Mouse (Mus musculus): ENCODE data around the gene Gpr107. TPM values are rescaled to one million over a fixed set of nuclear protein-coding genes. Genes with fewer than 3 reads are reported as not detected.

Gene Gpr107
- polyA plus RNA-seq, 1 experiment from 2014 or later, result 29.9 TPM

GRCm38 (mm10) chr2:31141867-31142454 is 10.2 kb upstream of the Gpr107 start, which contains the start of gene Fnbp1:
Gene Fnbp1, minus strand, starts transcription at chr2:31142008.
- H3K4me2 ChIP-seq (ENCODE audit: low read depth, low read length), result peak within 1 kb of the TSS; percentile 88
- peak within 1 kb of the TSS; percentile 90 for H3K9ac ChIP-seq (ENCODE audit: low read length)
- no peaks in the 10 kb centered on the region for H3K27me3 ChIP-seq (ENCODE audit: control insufficient read depth, insufficient read depth, low read length)
- peaks cover 5% of the 10 kb centered on the region; the same call in 1 of the 2 replicates for H3K36me3 ChIP-seq (ENCODE audit: control insufficient read depth, insufficient read depth)
- WGBS, result under 1% methylated on average over 59 of the region's 59 CpGs
- H3K9me3 ChIP-seq (replicated peaks; ENCODE audit: control insufficient read depth, low read length), result no peaks in the 10 kb centered on the region
- ATAC-seq (replicated peaks; ENCODE audit: extremely low read depth, insufficient read depth, low FRiP score), result peak; percentile 88
- H3K4me1 ChIP-seq (ENCODE audit: control insufficient read depth, insufficient read depth, low read length), result peaks cover 19% of the 10 kb centered on the region
- H3K4me3 ChIP-seq (ENCODE audit: low read length), result peak within 1 kb of the TSS; percentile 72
- peak within 1 kb of the TSS; percentile 86 for H3K27ac ChIP-seq (ENCODE audit: low read length)

DNA sequence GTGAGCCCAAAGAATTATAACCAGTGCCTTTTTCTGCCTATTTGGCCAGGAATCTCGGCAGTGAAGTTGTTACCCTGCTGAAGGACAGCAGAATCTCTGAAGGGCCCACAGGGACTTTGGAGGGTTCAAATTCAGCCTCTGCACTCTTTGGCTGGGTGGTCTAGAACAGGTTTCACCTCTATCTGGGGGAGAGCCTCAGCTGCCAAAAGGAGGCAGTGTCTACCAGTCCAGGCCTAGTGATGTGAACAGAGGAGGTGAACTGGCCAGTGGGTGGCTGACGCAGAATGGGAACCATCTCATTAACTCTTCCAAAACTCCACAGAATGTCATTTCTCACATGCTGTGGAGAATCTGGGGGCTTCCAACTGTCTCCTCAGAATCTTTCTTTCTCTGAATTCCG is 9.6 kb upstream of the Gpr107 start:
- Histone ChIP-seq H3K4me1 (ENCODE audit: control insufficient read depth, insufficient read depth, low read length) (peaks cover 17% of the 10 kb centered on the region), H3K27ac (ENCODE audit: low read length) (peak overlapping the region; percentile 86), H3K4me2 (ENCODE audit: low read depth, low read length) (peak overlapping the region; percentile 88), H3K27me3 (ENCODE audit: control insufficient read depth, insufficient read depth, low read length) (no peaks in the 10 kb centered on the region), H3K36me3 (ENCODE audit: control insufficient read depth, insufficient read depth) (peaks cover 5% of the 10 kb centered on the region; the same call in 1 of the 2 replicates), H3K9me3 (replicated peaks; ENCODE audit: control insufficient read depth, low read length) (no peaks in the 10 kb centered on the region), H3K4me3 (ENCODE audit: low read length) (peak overlapping the region; percentile 72), H3K9ac (ENCODE audit: low read length) (peak overlapping the region; percentile 90)
- ATAC-seq (replicated peaks; ENCODE audit: extremely low read depth, insufficient read depth, low FRiP score), result no peak
- WGBS, result 25% methylated on average over 3 of the region's 3 CpGs

DNA sequence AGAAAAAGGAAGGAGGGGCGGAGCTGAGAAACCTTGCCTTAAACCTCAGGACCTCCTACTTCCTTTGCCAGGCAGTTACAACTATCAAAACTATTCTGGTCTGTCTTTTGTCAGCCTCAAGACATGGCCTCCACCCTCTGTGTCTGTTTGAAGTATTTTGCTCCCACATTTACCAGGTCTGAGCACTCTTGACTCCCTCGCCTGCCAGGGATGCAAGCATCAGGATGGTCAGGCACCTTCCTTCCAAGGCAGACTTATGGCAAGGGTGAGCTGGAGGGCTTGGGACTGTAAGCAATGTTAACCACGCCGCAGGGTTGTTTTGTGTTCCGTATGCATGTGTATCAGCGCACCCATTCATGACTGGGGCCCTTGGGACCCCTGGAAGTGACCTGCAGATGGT is 8.8 kb upstream of the Gpr107 start:
- 49% methylated on average over 6 of the region's 6 CpGs for WGBS
- Histone ChIP-seq H3K36me3 (ENCODE audit: control insufficient read depth, insufficient read depth) (peaks cover 11% of the 10 kb centered on the region), H3K9ac (ENCODE audit: low read length) (peak overlapping the region; percentile 46), H3K4me3 (ENCODE audit: low read length) (peak overlapping the region; percentile 32), H3K9me3 (replicated peaks; ENCODE audit: control insufficient read depth, low read length) (no peaks in the 10 kb centered on the region), H3K4me1 (ENCODE audit: control insufficient read depth, insufficient read depth, low read length) (peaks cover 14% of the 10 kb centered on the region), H3K27me3 (ENCODE audit: control insufficient read depth, insufficient read depth, low read length) (no peaks in the 10 kb centered on the region), H3K4me2 (ENCODE audit: low read depth, low read length) (peak overlapping the region; percentile 20), H3K27ac (ENCODE audit: low read length) (peak overlapping the region; percentile 69)
- no peak for ATAC-seq (replicated peaks; ENCODE audit: extremely low read depth, insufficient read depth, low FRiP score)

- Histone ChIP-seq H3K4me2 (ENCODE audit: low read depth, low read length) (peak overlapping the region; percentile 20), H3K27me3 (ENCODE audit: control insufficient read depth, insufficient read depth, low read length) (no peaks in the 10 kb centered on the region), H3K4me1 (ENCODE audit: control insufficient read depth, insufficient read depth, low read length) (peaks cover 14% of the 10 kb centered on the region), H3K4me3 (ENCODE audit: low read length) (peak overlapping the region; percentile 32), H3K27ac (ENCODE audit: low read length) (peak overlapping the region; percentile 69), H3K9me3 (replicated peaks; ENCODE audit: control insufficient read depth, low read length) (no peaks in the 10 kb centered on the region), H3K36me3 (ENCODE audit: control insufficient read depth, insufficient read depth) (peaks cover 13% of the 10 kb centered on the region), H3K9ac (ENCODE audit: low read length) (peak overlapping the region; percentile 46; the same call in 1 of the 2 replicates)
- WGBS, result 37% methylated on average over 16 of the region's 16 CpGs
- ATAC-seq (replicated peaks; ENCODE audit: extremely low read depth, insufficient read depth, low FRiP score), result no peak
Observed at GRCm38 (mm10) chr2:31143768-31144695, 8.1 kb upstream of the Gpr107 start.

DNA sequence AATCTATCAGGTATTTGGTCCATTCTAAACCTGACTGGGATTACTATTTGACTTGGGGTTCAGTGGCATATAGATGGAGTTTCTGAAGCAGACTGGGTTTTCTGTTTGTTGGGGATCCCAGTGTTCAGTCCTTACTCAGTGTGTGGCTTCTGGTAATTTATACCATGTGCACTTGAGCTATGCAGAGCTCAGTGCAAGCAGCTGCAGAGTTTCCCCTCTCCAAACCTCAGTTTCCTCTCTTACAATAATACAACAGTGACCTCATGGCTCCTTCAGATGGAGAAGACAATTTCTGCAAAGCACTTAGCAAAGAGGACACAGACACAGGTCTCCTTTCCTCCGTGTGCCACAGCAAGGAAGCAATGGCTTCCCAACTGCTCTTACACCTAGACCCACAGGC is 7.2 kb upstream of the Gpr107 start:
- WGBS, result 60% methylated on average over 1 of the region's 1 CpGs
- H3K27ac ChIP-seq (ENCODE audit: low read length), result no peak overlapping the region
- no peaks in the 10 kb centered on the region for H3K9me3 ChIP-seq (replicated peaks; ENCODE audit: control insufficient read depth, low read length)
- H3K9ac ChIP-seq (ENCODE audit: low read length), result no peak overlapping the region
- peaks cover 13% of the 10 kb centered on the region for H3K36me3 ChIP-seq (ENCODE audit: control insufficient read depth, insufficient read depth)
- no peak for ATAC-seq (replicated peaks; ENCODE audit: extremely low read depth, insufficient read depth, low FRiP score)
- H3K4me1 ChIP-seq (ENCODE audit: control insufficient read depth, insufficient read depth, low read length), result peaks cover 13% of the 10 kb centered on the region
- no peak overlapping the region for H3K4me3 ChIP-seq (ENCODE audit: low read length)
- H3K27me3 ChIP-seq (ENCODE audit: control insufficient read depth, insufficient read depth, low read length), result no peaks in the 10 kb centered on the region
- no peak overlapping the region for H3K4me2 ChIP-seq (ENCODE audit: low read depth, low read length)

- whole genome bisulfite sequencing, result 83% methylated on average over 7 of the region's 7 CpGs
- ATAC-seq (replicated peaks; ENCODE audit: extremely low read depth, insufficient read depth, low FRiP score), result no peak
- Histone ChIP-seq H3K36me3 (ENCODE audit: control insufficient read depth, insufficient read depth) (peaks cover 19% of the 10 kb centered on the region), H3K9ac (ENCODE audit: low read length) (no peak overlapping the region), H3K27me3 (ENCODE audit: control insufficient read depth, insufficient read depth, low read length) (no peaks in the 10 kb centered on the region), H3K9me3 (replicated peaks; ENCODE audit: control insufficient read depth, low read length) (no peaks in the 10 kb centered on the region; the same call in 1 of the 2 replicates), H3K4me3 (ENCODE audit: low read length) (no peak overlapping the region), H3K4me2 (ENCODE audit: low read depth, low read length) (no peak overlapping the region), H3K27ac (ENCODE audit: low read length) (no peak overlapping the region), H3K4me1 (ENCODE audit: control insufficient read depth, insufficient read depth, low read length) (peaks cover 12% of the 10 kb centered on the region)
Observed at GRCm38 (mm10) chr2:31147054-31147453, 5.1 kb upstream of the Gpr107 start.

DNA sequence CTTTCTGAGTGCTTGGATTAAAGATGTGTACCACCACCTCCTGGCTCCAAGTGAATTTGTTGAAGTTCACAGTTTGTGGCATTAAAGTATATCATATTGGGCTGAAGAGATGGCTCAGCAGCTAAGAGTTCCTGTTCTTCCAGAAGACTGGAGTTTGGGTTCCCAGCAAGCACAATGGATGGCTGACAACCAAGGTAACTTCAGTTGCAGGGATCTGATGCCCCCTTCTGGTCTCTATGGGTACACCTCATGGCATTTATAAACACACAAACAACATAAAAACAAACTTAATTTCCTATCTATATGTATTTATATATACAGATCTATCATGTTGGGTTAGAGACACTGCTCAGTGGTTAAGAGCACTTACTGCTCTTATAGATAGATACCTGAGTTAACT is 1.4 kb upstream of the Gpr107 start:
- no peak for ATAC-seq (replicated peaks; ENCODE audit: extremely low read depth, insufficient read depth, low FRiP score)
- Histone ChIP-seq H3K9ac (ENCODE audit: low read length) (no peak overlapping the region), H3K4me1 (ENCODE audit: control insufficient read depth, insufficient read depth, low read length) (peaks cover 18% of the 10 kb centered on the region), H3K9me3 (replicated peaks; ENCODE audit: control insufficient read depth, low read length) (no peaks in the 10 kb centered on the region; the same call in 1 of the 2 replicates), H3K4me2 (ENCODE audit: low read depth, low read length) (no peak overlapping the region), H3K27ac (ENCODE audit: low read length) (no peak overlapping the region), H3K36me3 (ENCODE audit: control insufficient read depth, insufficient read depth) (peaks cover 17% of the 10 kb centered on the region), H3K27me3 (ENCODE audit: control insufficient read depth, insufficient read depth, low read length) (no peaks in the 10 kb centered on the region), H3K4me3 (ENCODE audit: low read length) (no peak overlapping the region)

- no peak overlapping the region for H3K9ac ChIP-seq (ENCODE audit: low read length)
- H3K9me3 ChIP-seq (replicated peaks; ENCODE audit: control insufficient read depth, low read length), result no peaks in the 10 kb centered on the region
- no peak overlapping the region for H3K4me2 ChIP-seq (ENCODE audit: low read depth, low read length)
- H3K27ac ChIP-seq (ENCODE audit: low read length), result no peak overlapping the region
- no peaks in the 10 kb centered on the region for H3K27me3 ChIP-seq (ENCODE audit: control insufficient read depth, insufficient read depth, low read length)
- ATAC-seq (replicated peaks; ENCODE audit: extremely low read depth, insufficient read depth, low FRiP score), result no peak
- no peak overlapping the region for H3K4me3 ChIP-seq (ENCODE audit: low read length)
- WGBS, result 66% methylated on average over 3 of the region's 3 CpGs
- H3K36me3 ChIP-seq (ENCODE audit: control insufficient read depth, insufficient read depth), result no peaks in the 10 kb centered on the region
- peaks cover 20% of the 10 kb centered on the region for H3K4me1 ChIP-seq (ENCODE audit: control insufficient read depth, insufficient read depth, low read length)
Observed at GRCm38 (mm10) chr2:31156846-31157245, 4.7 kb downstream of the Gpr107 start.
